Mouse (Mus musculus): ENCODE measurements around the gene Slc12a3. TPM values are rescaled to one million over a fixed set of nuclear protein-coding genes. Genes with fewer than 3 reads are reported as not detected.

Slc12a3 gene
- total and polyA plus RNA-seq, 3 experiments = 0.44 TPM; not detected in 2

GRCm38 (mm10) chr8:94322083-94322482, 6.9 kb upstream of the Slc12a3 start:
- Histone ChIP-seq H3K36me3 (replicated peaks) (peaks cover 16% of the 10 kb centered on the region), H3K4me3 (ENCODE audit: low read depth, low read length) (no peak overlapping the region), H3K27me3 (ENCODE audit: insufficient read depth, low read length) (peaks cover 21% of the 10 kb centered on the region), H3K9me3 (replicated peaks) (no peaks in the 10 kb centered on the region), H3K4me1 (ENCODE audit: insufficient read depth, low read depth, low read length) (peaks cover 4% of the 10 kb centered on the region; the same call in 1 of the 2 replicates)
- DNase-seq (ENCODE audit: low spot score) = no peak
- no peak for TF ChIP-seq POLR2AphosphoS5 (IDR thresholded peaks at IDR 0.05; ENCODE audit: insufficient replicate concordance, low read depth, low read length)
- TF ChIP-seq GATA2 (IDR thresholded peaks at IDR 0.05; ENCODE audit: borderline replicate concordance, low read depth, low read length) = no peak
- TF ChIP-seq CTCF (IDR thresholded peaks at IDR 0.05; ENCODE audit: low read depth, low read length) = no peak
- TF ChIP-seq TAL1 (conservative IDR thresholded peaks at IDR 0.05; ENCODE audit: low read depth, low read length) = no peak
- no peak for ATAC-seq (ENCODE audit: extremely low read depth, insufficient number of reproducible peaks, low FRiP score, poor library complexity, severe bottlenecking)

DNA sequence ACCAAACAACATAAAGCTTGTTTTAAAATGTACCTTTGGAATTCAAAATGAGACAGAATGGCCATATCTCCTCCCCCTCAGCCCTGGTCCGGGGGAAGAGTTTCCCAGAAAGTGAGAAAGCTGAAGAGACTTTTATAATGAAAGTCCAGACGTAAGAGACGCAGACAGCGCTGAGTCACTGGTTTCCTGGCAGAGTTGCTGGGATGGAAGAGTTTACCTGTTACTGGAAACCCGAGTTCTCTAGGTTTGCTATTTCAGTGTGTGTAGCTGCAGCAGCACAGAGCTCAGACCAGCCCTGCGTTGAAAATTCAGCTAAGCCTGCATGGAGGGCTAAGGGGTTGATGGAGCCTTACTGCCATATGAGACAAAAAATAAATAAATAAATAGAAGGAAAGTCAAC, 6.0 kb upstream of the Slc12a3 start:
- peaks cover 4% of the 10 kb centered on the region; the same call in 1 of the 2 replicates for H3K4me1 ChIP-seq (ENCODE audit: insufficient read depth, low read depth, low read length)
- H3K9me3 ChIP-seq (replicated peaks) = no peaks in the 10 kb centered on the region
- ATAC-seq (ENCODE audit: extremely low read depth, insufficient number of reproducible peaks, low FRiP score, poor library complexity, severe bottlenecking) (no peak), DNase-seq (ENCODE audit: low spot score) (no peak)
- no peak overlapping the region for H3K4me3 ChIP-seq (ENCODE audit: low read depth, low read length)
- peaks cover 21% of the 10 kb centered on the region for H3K27me3 ChIP-seq (ENCODE audit: insufficient read depth, low read length)
- H3K36me3 ChIP-seq (replicated peaks) = peaks cover 7% of the 10 kb centered on the region
- no peak for TF ChIP-seq CTCF (IDR thresholded peaks at IDR 0.05; ENCODE audit: low read depth, low read length)
- TF ChIP-seq GATA2 (IDR thresholded peaks at IDR 0.05; ENCODE audit: borderline replicate concordance, low read depth, low read length) = no peak
- no peak for TF ChIP-seq GATA1 (IDR thresholded peaks at IDR 0.05; ENCODE audit: borderline replicate concordance, low read length)
- no peak for TF ChIP-seq POLR2AphosphoS5 (IDR thresholded peaks at IDR 0.05; ENCODE audit: insufficient replicate concordance, low read depth, low read length)
- no peak for TF ChIP-seq TAL1 (conservative IDR thresholded peaks at IDR 0.05; ENCODE audit: low read depth, low read length)

DNA sequence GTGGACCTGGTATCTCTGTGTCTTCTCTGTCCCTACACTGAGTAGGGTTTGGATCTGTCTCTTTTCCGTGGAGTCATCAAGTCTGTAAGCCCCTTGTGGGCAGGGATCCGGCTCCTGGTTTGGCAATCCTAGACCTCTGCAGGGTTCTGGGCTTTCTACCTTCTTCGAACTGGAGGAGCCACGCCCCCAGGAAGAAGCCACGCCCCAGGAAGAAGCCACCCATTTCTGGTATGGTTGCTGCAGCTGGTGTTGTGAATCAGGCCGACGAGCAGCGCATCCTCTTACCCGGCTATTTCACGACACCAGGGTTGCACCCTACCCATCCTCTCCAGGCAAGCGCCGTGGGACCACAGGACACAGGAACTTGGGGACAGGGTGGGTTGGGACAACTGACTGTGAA, 4.9 kb upstream of the Slc12a3 start:
- Histone ChIP-seq H3K4me1 (ENCODE audit: insufficient read depth, low read depth, low read length) (peaks cover 5% of the 10 kb centered on the region; the same call in 1 of the 2 replicates), H3K27me3 (ENCODE audit: insufficient read depth, low read length) (peaks cover 27% of the 10 kb centered on the region), H3K4me3 (ENCODE audit: low read depth, low read length) (no peak overlapping the region), H3K9me3 (replicated peaks) (no peaks in the 10 kb centered on the region), H3K36me3 (replicated peaks) (no peaks in the 10 kb centered on the region)
- TF ChIP-seq TAL1 (conservative IDR thresholded peaks at IDR 0.05; ENCODE audit: low read depth, low read length) (no peak), GATA2 (IDR thresholded peaks at IDR 0.05; ENCODE audit: borderline replicate concordance, low read depth, low read length) (no peak), CTCF (IDR thresholded peaks at IDR 0.05; ENCODE audit: low read depth, low read length) (no peak)
- DNase-seq (ENCODE audit: low spot score) = no peak
- no peak for ATAC-seq (ENCODE audit: extremely low read depth, insufficient number of reproducible peaks, low FRiP score, poor library complexity, severe bottlenecking)

- DNase-seq (ENCODE audit: low spot score) = no peak
- Histone ChIP-seq H3K36me3 (replicated peaks) (no peaks in the 10 kb centered on the region), H3K4me1 (ENCODE audit: insufficient read depth, low read depth, low read length) (peaks cover 7% of the 10 kb centered on the region; the same call in 1 of the 2 replicates), H3K4me3 (ENCODE audit: low read depth, low read length) (no peak overlapping the region), H3K27me3 (ENCODE audit: insufficient read depth, low read length) (peaks cover 32% of the 10 kb centered on the region), H3K9me3 (replicated peaks) (no peaks in the 10 kb centered on the region)
- TF ChIP-seq POLR2AphosphoS5 (IDR thresholded peaks at IDR 0.05; ENCODE audit: insufficient replicate concordance, low read depth, low read length) = no peak
- no peak for TF ChIP-seq GATA2 (IDR thresholded peaks at IDR 0.05; ENCODE audit: borderline replicate concordance, low read depth, low read length)
- no peak for TF ChIP-seq GATA1 (IDR thresholded peaks at IDR 0.05; ENCODE audit: borderline replicate concordance, low read length)
- TF ChIP-seq TAL1 (conservative IDR thresholded peaks at IDR 0.05; ENCODE audit: low read depth, low read length) = no peak
- no peak for TF ChIP-seq CTCF (IDR thresholded peaks at IDR 0.05; ENCODE audit: low read depth, low read length)
- no peak for ATAC-seq (ENCODE audit: extremely low read depth, insufficient number of reproducible peaks, low FRiP score, poor library complexity, severe bottlenecking)
Observed at GRCm38 (mm10) chr8:94326016-94326415, 3.0 kb upstream of the Slc12a3 start.

- Histone ChIP-seq H3K4me1 (ENCODE audit: insufficient read depth, low read depth, low read length) (0 out of 2 replicates have a peak, but pooled peaks cover 5% of the 10 kb centered on the region), H3K36me3 (replicated peaks) (no peaks in the 10 kb centered on the region), H3K27me3 (ENCODE audit: insufficient read depth, low read length) (peaks cover 52% of the 10 kb centered on the region), H3K9me3 (replicated peaks) (no peaks in the 10 kb centered on the region), H3K4me3 (ENCODE audit: low read depth, low read length) (no peak overlapping the region)
- TF ChIP-seq POLR2AphosphoS5 (IDR thresholded peaks at IDR 0.05; ENCODE audit: insufficient replicate concordance, low read depth, low read length) (no peak), CTCF (IDR thresholded peaks at IDR 0.05; ENCODE audit: low read depth, low read length) (peak; percentile 91)
- ATAC-seq (ENCODE audit: extremely low read depth, insufficient number of reproducible peaks, low FRiP score, poor library complexity, severe bottlenecking) = peak; percentile 34; the same call in 1 of the 2 replicates
- DNase-seq (ENCODE audit: low spot score) = peak; percentile 79
Observed at GRCm38 (mm10) chr8:94330733-94331132, 1.7 kb downstream of the Slc12a3 start.

DNA sequence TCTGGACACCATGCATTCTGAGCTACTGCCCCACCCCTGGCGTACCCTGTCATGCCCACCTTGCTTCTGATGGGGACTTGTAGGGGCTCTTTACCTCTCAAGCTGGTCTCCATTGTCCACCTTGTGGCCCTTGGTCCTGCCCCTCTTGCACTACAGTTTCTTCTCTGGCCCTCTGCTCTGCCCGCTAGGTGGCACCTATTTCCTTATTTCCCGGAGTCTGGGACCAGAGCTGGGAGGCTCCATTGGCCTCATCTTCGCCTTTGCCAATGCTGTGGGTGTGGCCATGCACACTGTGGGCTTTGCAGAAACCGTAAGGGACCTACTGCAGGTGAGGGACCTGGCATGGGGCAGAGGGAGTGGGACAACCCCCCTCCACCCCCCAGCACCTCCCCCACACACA, 4.3 kb downstream of the Slc12a3 start:
- no peaks in the 10 kb centered on the region for H3K9me3 ChIP-seq (replicated peaks)
- H3K27me3 ChIP-seq (ENCODE audit: insufficient read depth, low read length) = peaks cover 55% of the 10 kb centered on the region
- ATAC-seq (ENCODE audit: extremely low read depth, insufficient number of reproducible peaks, low FRiP score, poor library complexity, severe bottlenecking) (no peak), DNase-seq (ENCODE audit: low spot score) (no peak)
- H3K4me3 ChIP-seq (ENCODE audit: low read depth, low read length) = no peak overlapping the region
- TF ChIP-seq TAL1 (conservative IDR thresholded peaks at IDR 0.05; ENCODE audit: low read depth, low read length) (no peak), CTCF (IDR thresholded peaks at IDR 0.05; ENCODE audit: low read depth, low read length) (no peak), GATA2 (IDR thresholded peaks at IDR 0.05; ENCODE audit: borderline replicate concordance, low read depth, low read length) (no peak), GATA1 (IDR thresholded peaks at IDR 0.05; ENCODE audit: borderline replicate concordance, low read length) (no peak), POLR2AphosphoS5 (IDR thresholded peaks at IDR 0.05; ENCODE audit: insufficient replicate concordance, low read depth, low read length) (no peak)
- 0 out of 2 replicates have a peak, but pooled peaks cover 5% of the 10 kb centered on the region for H3K4me1 ChIP-seq (ENCODE audit: insufficient read depth, low read depth, low read length)
- H3K36me3 ChIP-seq (replicated peaks) = no peaks in the 10 kb centered on the region

DNA sequence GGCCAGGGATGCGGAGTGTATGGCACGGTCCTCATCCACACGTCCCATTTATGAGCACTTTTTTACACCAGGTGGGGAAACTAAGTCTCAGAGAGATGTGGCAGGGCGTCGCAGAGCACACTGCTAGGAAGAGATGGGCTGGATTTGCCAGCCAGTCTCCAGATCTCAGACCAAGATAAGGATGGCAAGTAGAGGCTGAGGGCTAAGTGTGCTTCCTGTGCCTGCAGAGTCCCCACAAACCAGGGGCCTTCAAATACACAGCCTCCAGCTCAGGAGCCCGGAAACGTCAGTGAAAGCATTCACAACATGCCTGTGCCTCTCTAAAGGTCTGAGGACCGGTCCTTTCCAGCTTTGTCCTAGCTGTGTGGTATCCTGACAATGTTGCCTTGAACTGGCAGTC, 8.6 kb downstream of the Slc12a3 start:
- ATAC-seq (ENCODE audit: extremely low read depth, insufficient number of reproducible peaks, low FRiP score, poor library complexity, severe bottlenecking) (no peak), DNase-seq (ENCODE audit: low spot score) (no peak)
- Histone ChIP-seq H3K9me3 (replicated peaks) (no peaks in the 10 kb centered on the region), H3K27me3 (ENCODE audit: insufficient read depth, low read length) (peaks cover 56% of the 10 kb centered on the region), H3K36me3 (replicated peaks) (no peaks in the 10 kb centered on the region), H3K4me3 (ENCODE audit: low read depth, low read length) (no peak overlapping the region), H3K4me1 (ENCODE audit: insufficient read depth, low read depth, low read length) (0 out of 2 replicates have a peak, but pooled peaks cover 2% of the 10 kb centered on the region)
- TF ChIP-seq POLR2AphosphoS5 (IDR thresholded peaks at IDR 0.05; ENCODE audit: insufficient replicate concordance, low read depth, low read length) = no peak
- TF ChIP-seq CTCF (IDR thresholded peaks at IDR 0.05; ENCODE audit: low read depth, low read length) = no peak

All from G1E (cell line).